Mouse (Mus musculus) neural tube, embryonic 13.5 days (tissue): ENCODE measurements at regions not wholly inside any gene's neighbourhood (a gene's known extent, or its start where the extent isn't known, plus 50 kb on each side); places are given as distances from the start of the nearest gene placed in this dataset.
A peak's percentile ranks its signal among the peaks of the same experiment; 100 is the strongest.

Experiments used
- ATAC-seq: fragments of 200-750 bp; cut with Nextera tagmentation; 2 replicates; pipeline ENCODE4 v1.8.0; 2017; ENCODE audit warnings: low read depth, mild to moderate bottlenecking, moderate TSS enrichment, moderate library complexity
- H3K27ac ChIP-seq: fragments of 300-500 bp; sonication (generic); replicated peaks from 2 replicates; pipeline ENCODE4 v1.5.1; 2015; ENCODE audit warnings: moderate library complexity, mild to moderate bottlenecking, inconsistent platforms
- H3K27me3 ChIP-seq: fragments of 300-500 bp; sonication (generic); 2 replicates; pipeline ENCODE4 v1.6.1; 2015; ENCODE audit warnings: mild to moderate bottlenecking, inconsistent platforms
- H3K36me3 ChIP-seq: fragments of 300-500 bp; sonication (generic); 2 replicates; pipeline ENCODE4 v1.6.1; 2015; ENCODE audit warnings: mild to moderate bottlenecking, inconsistent platforms
- H3K4me1 ChIP-seq: fragments of 300-500 bp; sonication (generic); replicated peaks from 2 replicates; pipeline ENCODE4 v1.6.1; 2015; ENCODE audit warnings: inconsistent platforms
- H3K4me2 ChIP-seq: fragments of 300-500 bp; sonication (generic); 2 replicates; pipeline ENCODE4 v1.6.1; 2015; ENCODE audit warnings: inconsistent platforms, mild to moderate bottlenecking, moderate library complexity
- H3K4me3 ChIP-seq: fragments of 300-500 bp; sonication (generic); 2 replicates; pipeline ENCODE4 v1.5.1; 2015; ENCODE audit warnings: mild to moderate bottlenecking, inconsistent platforms
- H3K9ac ChIP-seq: fragments of 300-500 bp; sonication (generic); 2 replicates; pipeline ENCODE4 v1.6.1; 2015; ENCODE audit warnings: moderate library complexity, mild to moderate bottlenecking, inconsistent platforms
- H3K9me3 ChIP-seq: fragments of 300-500 bp; sonication (generic); 2 replicates; pipeline ENCODE4 v1.6.1; 2016; ENCODE audit warnings: inconsistent platforms
- WGBS: fragments of 180-500 bp; shearing (Covaris S2); methylation state at CpG from one replicate; pipeline ENCODE4 v1.1.7; 2015; 5-methylcytosine and 5-hydroxymethylcytosine counted together

- H3K4me2 ChIP-seq, result no peak overlapping the region
- no peak overlapping the region for H3K27ac ChIP-seq
- H3K36me3 ChIP-seq, result no peaks in the 10 kb centered on the region
- no peak overlapping the region for H3K4me3 ChIP-seq
- H3K9ac ChIP-seq, result no peak overlapping the region
- no peaks in the 10 kb centered on the region for H3K9me3 ChIP-seq
- H3K4me1 ChIP-seq, result peaks cover 8% of the 10 kb centered on the region; the same call in 1 of the 2 replicates
- no peaks in the 10 kb centered on the region for H3K27me3 ChIP-seq
- WGBS, result 90% methylated on average over 6 of the region's 6 CpGs
- no peak for ATAC-seq
These were observed 78.9 kb upstream of the Cav2 start for GRCm38 (mm10) chr6:17201916-17202636.

GRCm38 (mm10) chr6:17203302-17203701 lies 77.7 kb upstream of the Cav2 start:
- Histone ChIP-seq H3K27ac (no peak overlapping the region), H3K4me1 (peaks cover 8% of the 10 kb centered on the region; the same call in 1 of the 2 replicates), H3K4me2 (no peak overlapping the region), H3K36me3 (no peaks in the 10 kb centered on the region), H3K27me3 (no peaks in the 10 kb centered on the region), H3K9ac (no peak overlapping the region), H3K4me3 (no peak overlapping the region), H3K9me3 (no peaks in the 10 kb centered on the region)
- ATAC-seq, result no peak
- 95% methylated on average over 5 of the region's 5 CpGs for WGBS

GRCm38 (mm10) chr6:17203900-17204686 lies 76.9 kb upstream of the Cav2 start:
- H3K27me3 ChIP-seq, result no peaks in the 10 kb centered on the region
- H3K4me2 ChIP-seq, result no peak overlapping the region
- H3K9me3 ChIP-seq, result no peaks in the 10 kb centered on the region
- ATAC-seq, result peak; percentile 43; the same call in 1 of the 2 replicates
- H3K27ac ChIP-seq, result no peak overlapping the region
- no peak overlapping the region for H3K9ac ChIP-seq
- WGBS, result 58% methylated on average over 9 of the region's 9 CpGs
- H3K4me3 ChIP-seq, result no peak overlapping the region
- H3K4me1 ChIP-seq, result peaks cover 8% of the 10 kb centered on the region; the same call in 1 of the 2 replicates
- no peaks in the 10 kb centered on the region for H3K36me3 ChIP-seq

GRCm38 (mm10) chr6:17206932-17207331 lies 74.1 kb upstream of the Cav2 start:
- Histone ChIP-seq H3K4me2 (no peak overlapping the region), H3K9ac (no peak overlapping the region), H3K9me3 (no peaks in the 10 kb centered on the region), H3K36me3 (no peaks in the 10 kb centered on the region), H3K4me1 (peaks cover 8% of the 10 kb centered on the region; the same call in 1 of the 2 replicates), H3K27me3 (no peaks in the 10 kb centered on the region), H3K27ac (no peak overlapping the region), H3K4me3 (no peak overlapping the region)
- no peak for ATAC-seq
- 96% methylated on average over 3 of the region's 3 CpGs for WGBS

- 64% methylated on average over 4 of the region's 4 CpGs for WGBS
- Histone ChIP-seq H3K4me3 (no peak overlapping the region), H3K36me3 (no peaks in the 10 kb centered on the region), H3K4me1 (peaks cover 4% of the 10 kb centered on the region; the same call in 1 of the 2 replicates), H3K4me2 (no peak overlapping the region), H3K9ac (no peak overlapping the region), H3K27ac (no peak overlapping the region), H3K27me3 (no peaks in the 10 kb centered on the region), H3K9me3 (no peaks in the 10 kb centered on the region)
- no peak for ATAC-seq
These were observed 71.2 kb upstream of the Cav2 start for GRCm38 (mm10) chr6:17209792-17210191.

- Histone ChIP-seq H3K27me3 (no peaks in the 10 kb centered on the region), H3K9me3 (no peaks in the 10 kb centered on the region), H3K4me1 (peaks cover 10% of the 10 kb centered on the region; the same call in 1 of the 2 replicates), H3K4me3 (no peak overlapping the region), H3K36me3 (no peaks in the 10 kb centered on the region), H3K9ac (no peak overlapping the region), H3K4me2 (no peak overlapping the region), H3K27ac (no peak overlapping the region)
- no peak for ATAC-seq
- 61% methylated on average over 5 of the region's 5 CpGs for WGBS
These were observed 69.6 kb upstream of the Cav2 start for GRCm38 (mm10) chr6:17211346-17211745.

- peak; percentile 59; the same call in 1 of the 2 replicates for ATAC-seq
- H3K9ac ChIP-seq, result no peak overlapping the region
- WGBS, result 20% methylated on average over 9 of the region's 9 CpGs
- no peak overlapping the region for H3K27ac ChIP-seq
- H3K27me3 ChIP-seq, result no peaks in the 10 kb centered on the region
- no peak overlapping the region for H3K4me2 ChIP-seq
- H3K4me3 ChIP-seq, result no peak overlapping the region
- no peaks in the 10 kb centered on the region for H3K36me3 ChIP-seq
- peaks cover 10% of the 10 kb centered on the region; the same call in 1 of the 2 replicates for H3K4me1 ChIP-seq
- H3K9me3 ChIP-seq, result no peaks in the 10 kb centered on the region
These were observed 66.2 kb upstream of the Cav2 start for GRCm38 (mm10) chr6:17214774-17215173.

- no peak overlapping the region for H3K9ac ChIP-seq
- peaks cover 10% of the 10 kb centered on the region; the same call in 1 of the 2 replicates for H3K4me1 ChIP-seq
- H3K4me3 ChIP-seq, result no peak overlapping the region
- no peaks in the 10 kb centered on the region for H3K9me3 ChIP-seq
- no peak overlapping the region for H3K4me2 ChIP-seq
- ATAC-seq, result no peak
- no peaks in the 10 kb centered on the region for H3K36me3 ChIP-seq
- 64% methylated on average over 1 of the region's 1 CpGs for WGBS
- no peak overlapping the region for H3K27ac ChIP-seq
- H3K27me3 ChIP-seq, result no peaks in the 10 kb centered on the region
These were observed 64.5 kb upstream of the Cav2 start for GRCm38 (mm10) chr6:17216442-17216841.

GRCm38 (mm10) chr6:17223744-17224143 lies 57.2 kb upstream of the Cav2 start:
- no peak overlapping the region for H3K9ac ChIP-seq
- WGBS, result 79% methylated on average over 2 of the region's 2 CpGs
- no peak overlapping the region for H3K4me2 ChIP-seq
- H3K4me3 ChIP-seq, result no peak overlapping the region
- H3K36me3 ChIP-seq, result no peaks in the 10 kb centered on the region
- ATAC-seq, result no peak
- H3K27me3 ChIP-seq, result no peaks in the 10 kb centered on the region
- H3K27ac ChIP-seq, result no peak overlapping the region
- no peaks in the 10 kb centered on the region for H3K9me3 ChIP-seq
- H3K4me1 ChIP-seq, result no peaks in the 10 kb centered on the region

GRCm38 (mm10) chr6:17224852-17225251 lies 56.1 kb upstream of the Cav2 start:
- Histone ChIP-seq H3K27ac (no peak overlapping the region), H3K4me2 (no peak overlapping the region), H3K36me3 (no peaks in the 10 kb centered on the region), H3K9ac (no peak overlapping the region), H3K9me3 (no peaks in the 10 kb centered on the region), H3K4me3 (no peak overlapping the region), H3K27me3 (no peaks in the 10 kb centered on the region), H3K4me1 (no peaks in the 10 kb centered on the region)
- 87% methylated on average over 5 of the region's 5 CpGs for WGBS
- no peak for ATAC-seq

- Histone ChIP-seq H3K27me3 (no peaks in the 10 kb centered on the region), H3K4me1 (no peaks in the 10 kb centered on the region), H3K27ac (no peak overlapping the region), H3K4me2 (no peak overlapping the region), H3K9me3 (no peaks in the 10 kb centered on the region), H3K4me3 (no peak overlapping the region), H3K36me3 (no peaks in the 10 kb centered on the region), H3K9ac (no peak overlapping the region)
- ATAC-seq, result no peak
- 86% methylated on average over 6 of the region's 6 CpGs for WGBS
These were observed 54.5 kb upstream of the Cav2 start for GRCm38 (mm10) chr6:17226483-17226882.
